Mouse (Mus musculus) liver, embryonic 11.5 days (tissue): Measurements from ENCODE around the gene Fbxw8. TPM values are rescaled to one million over a fixed set of nuclear protein-coding genes. Genes with fewer than 3 reads are reported as not detected.

ENCODE experiments used
- ATAC-seq: fragments of 200-750 bp; cut with Nextera tagmentation; replicated peaks from 2 replicates; pipeline ENCODE4 v1.8.0; 2017; ENCODE audit warnings: moderate number of reproducible peaks, mild to moderate bottlenecking, moderate TSS enrichment, moderate library complexity; ENCODE audit not compliant: low FRiP score
- DNase-seq: peaks from one replicate; pipeline ENCODE4 v3.0.0-alpha.2; 2017; ENCODE audit warnings: low spot score
- H3K27ac ChIP-seq: fragments of 300-500 bp; sonication (generic); 2 replicates; pipeline ENCODE4 v1.5.1; 2014; ENCODE audit warnings: mild to moderate bottlenecking, low read depth, low read length, control low read depth
- H3K27me3 ChIP-seq: fragments of 300-500 bp; sonication (generic); replicated peaks from 2 replicates; pipeline ENCODE4 v1.6.1; 2014; ENCODE audit warnings: low read length, mixed read lengths; ENCODE audit not compliant: control insufficient read depth, insufficient read depth
- H3K36me3 ChIP-seq: fragments of 300-500 bp; sonication (generic); 2 replicates; pipeline ENCODE4 v1.6.1; 2014; ENCODE audit warnings: mild to moderate bottlenecking, low read length, moderate library complexity, mixed read lengths; ENCODE audit not compliant: control insufficient read depth, insufficient read depth
- H3K4me1 ChIP-seq: fragments of 300-500 bp; sonication (generic); replicated peaks from 2 replicates; pipeline ENCODE4 v1.6.1; 2014; ENCODE audit warnings: low read length, mixed read lengths; ENCODE audit not compliant: control insufficient read depth, insufficient read depth
- H3K4me2 ChIP-seq: fragments of 300-500 bp; sonication (generic); 2 replicates; pipeline ENCODE4 v1.6.1; 2014; ENCODE audit warnings: mild to moderate bottlenecking, control low read depth, moderate library complexity
- H3K4me3 ChIP-seq: fragments of 300-500 bp; sonication (generic); 2 replicates; pipeline ENCODE4 v1.5.1; 2014; ENCODE audit warnings: low read depth, low read length, control low read depth
- H3K9ac ChIP-seq: fragments of 300-500 bp; sonication (generic); 2 replicates; pipeline ENCODE4 v1.6.1; 2014; ENCODE audit warnings: low read depth, low read length, control low read depth
- H3K9me3 ChIP-seq: fragments of 300-500 bp; sonication (generic); 2 replicates; pipeline ENCODE4 v1.6.1; 2016; ENCODE audit warnings: low read length, inconsistent platforms, mixed read lengths; ENCODE audit not compliant: control insufficient read depth
- WGBS: fragments of 180-500 bp; shearing (Covaris S2); extraction: QIAGEN DNeasy Blood & Tissue Kit; methylation state at CpG from one replicate; pipeline ENCODE4 v1.1.7; 2014; 5-methylcytosine and 5-hydroxymethylcytosine counted together
- polyA plus RNA-seq: library from polyadenylated mRNA; unstranded; fragments of >200 nt; fragmentation: Nextera tagmentation; extraction: Ambion mirVana; gene quantifications from 2 replicates; pipeline ENCODE4 v1.2.1, GENCODE M21; 2014

The Fbxw8 gene
- polyA plus RNA-seq, 1 experiment from 2014 or later = 17.0 TPM

DNA sequence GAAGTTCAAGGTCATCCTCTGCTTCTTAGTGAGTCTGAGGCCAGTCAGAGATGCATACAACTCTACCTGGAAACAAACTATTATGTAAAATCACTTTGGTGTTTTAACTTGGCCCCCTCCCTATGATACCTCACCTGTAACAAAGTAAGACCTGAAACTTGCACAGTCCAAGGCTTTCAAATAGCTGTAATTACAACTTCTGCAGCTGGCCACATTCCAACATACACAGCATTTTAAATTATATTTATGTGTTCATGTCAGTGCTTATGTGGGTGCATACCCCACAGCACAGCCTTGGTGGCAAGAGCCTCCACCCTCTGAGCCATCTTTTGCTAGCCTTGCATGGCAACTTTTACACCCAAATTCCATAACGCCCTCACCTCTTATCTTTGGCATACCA is 120.6 kb downstream of the Fbxw8 start:
- peaks cover 17% of the 10 kb centered on the region for H3K27me3 ChIP-seq
- WGBS = 76% methylated on average over 1 of the region's 1 CpGs
- H3K9me3 ChIP-seq = no peaks in the 10 kb centered on the region
- no peak for DNase-seq
- H3K4me2 ChIP-seq = no peak overlapping the region
- H3K4me3 ChIP-seq = no peak overlapping the region
- H3K27ac ChIP-seq = no peak overlapping the region
- no peak for ATAC-seq
- H3K36me3 ChIP-seq = no peaks in the 10 kb centered on the region
- H3K4me1 ChIP-seq = peaks cover 2% of the 10 kb centered on the region; the same call in 1 of the 2 replicates
- no peak overlapping the region for H3K9ac ChIP-seq

DNA sequence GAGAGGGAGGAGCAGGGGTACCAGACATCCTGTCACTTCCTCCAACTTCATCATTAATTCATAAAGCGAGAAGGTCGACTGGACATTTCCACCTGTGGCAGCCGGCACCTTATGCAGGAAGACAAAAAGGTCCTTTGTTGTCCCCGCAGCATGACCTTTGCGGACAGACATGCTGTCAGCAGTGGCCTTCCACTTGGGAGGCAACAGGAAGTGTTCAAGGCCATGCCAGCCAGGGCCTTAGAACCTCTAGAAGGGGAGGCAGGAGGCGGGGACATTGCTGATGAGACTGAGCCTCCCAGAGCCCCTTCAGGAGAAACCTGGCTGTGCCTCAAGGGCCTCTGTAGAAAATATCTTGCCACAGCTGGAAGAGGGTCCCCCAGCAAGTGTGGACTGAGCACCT is 121.5 kb downstream of the Fbxw8 start:
- 58% methylated on average over 6 of the region's 6 CpGs for WGBS
- H3K27me3 ChIP-seq = peaks cover 26% of the 10 kb centered on the region
- H3K27ac ChIP-seq = no peak overlapping the region
- no peak overlapping the region for H3K4me3 ChIP-seq
- peaks cover 9% of the 10 kb centered on the region for H3K4me1 ChIP-seq
- H3K36me3 ChIP-seq = no peaks in the 10 kb centered on the region
- H3K9ac ChIP-seq = no peak overlapping the region
- no peaks in the 10 kb centered on the region for H3K9me3 ChIP-seq
- DNase-seq (no peak), ATAC-seq (no peak)
- no peak overlapping the region for H3K4me2 ChIP-seq

DNA sequence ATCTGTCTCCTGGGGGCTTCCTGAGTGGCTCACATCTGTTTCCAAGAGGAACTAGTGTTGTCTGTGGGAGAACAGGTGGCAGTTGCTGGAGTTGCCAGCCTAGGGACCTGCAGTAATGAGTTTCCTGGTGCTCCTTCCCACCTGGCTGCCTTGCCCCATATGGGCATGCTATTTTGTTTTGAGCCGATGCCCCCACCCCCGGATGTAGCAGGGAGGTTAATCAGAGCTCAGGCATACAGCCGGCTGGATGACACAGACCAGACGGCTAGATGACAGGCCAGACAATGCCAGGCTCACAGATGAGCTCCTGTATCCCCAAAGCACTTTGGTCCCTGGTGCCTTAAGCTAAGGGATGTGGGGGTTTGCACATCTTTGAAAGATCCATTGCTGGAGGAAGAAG is 121.9 kb downstream of the Fbxw8 start:
- Histone ChIP-seq H3K36me3 (no peaks in the 10 kb centered on the region), H3K27me3 (peaks cover 30% of the 10 kb centered on the region), H3K4me3 (no peak overlapping the region), H3K4me2 (no peak overlapping the region), H3K27ac (no peak overlapping the region), H3K9me3 (no peaks in the 10 kb centered on the region), H3K9ac (no peak overlapping the region), H3K4me1 (peaks cover 13% of the 10 kb centered on the region)
- WGBS = 44% methylated on average over 4 of the region's 4 CpGs
- ATAC-seq = no peak
- DNase-seq = no peak

DNA sequence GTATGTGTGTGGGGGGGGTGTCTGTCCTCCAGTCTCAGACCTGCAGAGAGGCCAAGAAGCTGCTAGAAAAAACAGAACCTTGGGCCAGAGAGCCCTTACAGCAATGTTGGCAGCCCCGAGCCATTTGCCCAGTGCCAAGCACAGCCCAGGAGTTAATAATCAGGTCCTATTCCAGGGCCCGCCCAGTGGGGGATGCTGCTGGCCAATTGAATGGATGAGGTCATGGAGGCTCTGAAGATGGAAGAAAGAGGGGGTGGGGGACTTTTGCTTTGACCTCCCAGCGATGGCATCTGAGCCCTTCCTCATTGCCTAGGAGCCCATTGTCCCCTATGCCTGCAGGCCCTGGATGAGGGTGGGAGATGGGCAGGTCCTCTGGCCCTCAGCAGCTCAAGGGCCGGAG is 123.8 kb downstream of the Fbxw8 start:
- Histone ChIP-seq H3K4me3 (no peak overlapping the region), H3K27me3 (peaks cover 42% of the 10 kb centered on the region), H3K4me2 (no peak overlapping the region), H3K9me3 (no peaks in the 10 kb centered on the region), H3K36me3 (no peaks in the 10 kb centered on the region), H3K4me1 (peaks cover 24% of the 10 kb centered on the region), H3K9ac (no peak overlapping the region), H3K27ac (no peak overlapping the region)
- DNase-seq = no peak
- WGBS = 60% methylated on average over 4 of the region's 4 CpGs
- no peak for ATAC-seq

DNA sequence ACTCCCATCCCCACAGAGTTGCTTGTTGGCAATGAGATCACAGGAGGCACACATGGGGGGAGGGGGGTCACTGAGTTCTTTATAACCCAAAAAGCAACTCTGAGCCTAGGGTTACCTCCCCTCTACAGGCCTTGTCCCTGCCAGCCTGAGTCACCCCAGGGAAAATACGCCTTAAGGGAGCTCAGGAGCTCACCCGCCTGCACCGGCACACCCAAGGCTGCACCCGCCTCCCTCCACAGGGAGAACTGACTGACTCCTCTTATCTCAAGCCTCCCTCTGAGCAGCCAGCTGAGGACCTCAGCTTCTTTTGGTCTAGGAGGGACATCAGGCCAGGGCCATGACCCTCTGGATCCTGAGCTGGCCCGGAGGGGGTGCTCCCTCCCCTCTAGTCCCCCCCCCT is 124.2 kb downstream of the Fbxw8 start:
- ATAC-seq (no peak), DNase-seq (no peak)
- no peak overlapping the region for H3K4me2 ChIP-seq
- H3K9me3 ChIP-seq = no peaks in the 10 kb centered on the region
- peaks cover 24% of the 10 kb centered on the region for H3K4me1 ChIP-seq
- peaks cover 46% of the 10 kb centered on the region for H3K27me3 ChIP-seq
- no peaks in the 10 kb centered on the region for H3K36me3 ChIP-seq
- no peak overlapping the region for H3K9ac ChIP-seq
- 25% methylated on average over 5 of the region's 5 CpGs for WGBS
- no peak overlapping the region for H3K27ac ChIP-seq
- no peak overlapping the region for H3K4me3 ChIP-seq

DNA sequence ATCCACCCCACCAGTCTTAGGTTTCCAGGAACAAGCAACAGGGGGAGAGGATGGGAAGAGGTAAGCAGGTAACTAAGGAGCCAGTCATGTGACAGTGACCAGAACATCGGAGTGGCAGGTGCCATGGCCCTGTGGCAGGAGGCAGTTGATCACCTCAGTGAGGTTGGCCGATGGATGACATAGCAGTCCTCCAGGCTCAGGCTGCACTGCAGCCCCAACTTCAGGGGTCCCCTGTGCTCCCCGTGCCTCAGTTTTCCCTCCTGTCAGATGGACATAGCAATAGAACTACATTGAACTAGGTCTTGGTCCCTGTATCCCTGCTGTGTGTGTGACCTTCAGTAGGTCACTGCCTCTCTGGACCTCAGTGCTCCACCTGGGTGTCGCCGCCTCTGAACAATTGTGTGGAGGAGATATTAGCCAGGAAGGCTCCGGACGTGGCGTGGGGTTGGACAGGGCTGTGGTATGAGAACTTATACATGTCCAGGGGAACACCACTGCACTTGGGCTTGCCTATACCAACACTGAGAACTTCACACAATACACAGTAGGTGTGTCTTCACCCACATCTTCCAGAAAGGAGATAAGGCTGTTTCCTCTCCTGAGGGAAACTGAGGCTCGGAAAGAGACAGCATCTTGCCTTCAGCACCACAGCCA is 125.1 kb downstream of the Fbxw8 start:
- Histone ChIP-seq H3K4me2 (no peak overlapping the region), H3K9me3 (no peaks in the 10 kb centered on the region), H3K27ac (no peak overlapping the region), H3K36me3 (no peaks in the 10 kb centered on the region), H3K4me1 (peaks cover 24% of the 10 kb centered on the region), H3K4me3 (no peak overlapping the region), H3K9ac (no peak overlapping the region), H3K27me3 (peaks cover 56% of the 10 kb centered on the region)
- no peak for ATAC-seq
- no peak for DNase-seq
- 79% methylated on average over 9 of the region's 9 CpGs for WGBS

DNA sequence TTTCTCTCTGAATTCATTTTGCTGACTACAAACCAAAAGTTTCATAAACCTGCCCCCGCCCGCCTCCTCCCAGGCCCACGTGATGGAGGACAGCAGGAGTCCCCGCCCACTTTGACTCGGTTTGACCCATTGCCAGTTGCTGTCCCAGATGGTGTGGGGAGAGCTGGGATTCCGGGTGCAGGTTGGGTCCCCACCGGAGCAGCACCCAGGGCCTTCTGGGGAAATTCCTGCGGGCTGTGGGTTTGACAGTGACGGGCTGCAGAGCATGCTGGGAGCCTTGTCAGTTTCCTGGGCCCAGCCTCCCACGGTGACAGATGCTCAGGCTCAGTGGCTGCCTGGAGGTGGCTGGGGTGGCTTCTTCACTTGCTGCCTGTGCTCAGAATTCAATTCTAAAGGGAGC is 125.8 kb downstream of the Fbxw8 start:
- H3K27ac ChIP-seq = no peak overlapping the region
- peaks cover 56% of the 10 kb centered on the region for H3K27me3 ChIP-seq
- H3K9ac ChIP-seq = no peak overlapping the region
- H3K36me3 ChIP-seq = no peaks in the 10 kb centered on the region
- DNase-seq = peak; percentile 61
- H3K4me2 ChIP-seq = peak overlapping the region; percentile 93
- peaks cover 24% of the 10 kb centered on the region for H3K4me1 ChIP-seq
- H3K4me3 ChIP-seq = peak overlapping the region; percentile 60
- H3K9me3 ChIP-seq = no peaks in the 10 kb centered on the region
- ATAC-seq = no peak
- WGBS = 2% methylated on average over 10 of the region's 10 CpGs

DNA sequence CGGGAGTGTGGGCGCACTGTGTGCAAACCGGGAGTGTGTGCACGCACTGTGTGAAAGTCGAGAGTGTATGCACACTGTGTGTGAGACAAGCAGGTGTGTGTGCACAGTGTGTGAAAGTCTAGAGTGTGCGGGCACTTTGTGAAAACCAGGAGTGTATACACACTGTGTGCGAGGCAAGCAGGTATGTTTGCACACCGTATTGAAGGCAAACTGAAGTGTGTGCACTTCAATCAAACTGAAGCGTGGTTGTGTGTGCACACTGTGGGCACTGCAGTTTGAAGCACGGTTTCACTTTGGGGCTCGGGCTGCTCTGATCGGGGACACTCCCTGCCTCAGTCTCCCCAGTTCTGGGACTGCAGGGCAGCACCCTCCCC is 126.2 kb downstream of the Fbxw8 start:
- 6% methylated on average over 12 of the region's 12 CpGs for WGBS
- Histone ChIP-seq H3K9me3 (no peaks in the 10 kb centered on the region), H3K4me2 (peak overlapping the region; percentile 93), H3K4me1 (peaks cover 24% of the 10 kb centered on the region), H3K27me3 (peaks cover 56% of the 10 kb centered on the region), H3K9ac (no peak overlapping the region), H3K4me3 (peak overlapping the region; percentile 60), H3K27ac (no peak overlapping the region), H3K36me3 (no peaks in the 10 kb centered on the region)
- DNase-seq (no peak), ATAC-seq (no peak)

DNA sequence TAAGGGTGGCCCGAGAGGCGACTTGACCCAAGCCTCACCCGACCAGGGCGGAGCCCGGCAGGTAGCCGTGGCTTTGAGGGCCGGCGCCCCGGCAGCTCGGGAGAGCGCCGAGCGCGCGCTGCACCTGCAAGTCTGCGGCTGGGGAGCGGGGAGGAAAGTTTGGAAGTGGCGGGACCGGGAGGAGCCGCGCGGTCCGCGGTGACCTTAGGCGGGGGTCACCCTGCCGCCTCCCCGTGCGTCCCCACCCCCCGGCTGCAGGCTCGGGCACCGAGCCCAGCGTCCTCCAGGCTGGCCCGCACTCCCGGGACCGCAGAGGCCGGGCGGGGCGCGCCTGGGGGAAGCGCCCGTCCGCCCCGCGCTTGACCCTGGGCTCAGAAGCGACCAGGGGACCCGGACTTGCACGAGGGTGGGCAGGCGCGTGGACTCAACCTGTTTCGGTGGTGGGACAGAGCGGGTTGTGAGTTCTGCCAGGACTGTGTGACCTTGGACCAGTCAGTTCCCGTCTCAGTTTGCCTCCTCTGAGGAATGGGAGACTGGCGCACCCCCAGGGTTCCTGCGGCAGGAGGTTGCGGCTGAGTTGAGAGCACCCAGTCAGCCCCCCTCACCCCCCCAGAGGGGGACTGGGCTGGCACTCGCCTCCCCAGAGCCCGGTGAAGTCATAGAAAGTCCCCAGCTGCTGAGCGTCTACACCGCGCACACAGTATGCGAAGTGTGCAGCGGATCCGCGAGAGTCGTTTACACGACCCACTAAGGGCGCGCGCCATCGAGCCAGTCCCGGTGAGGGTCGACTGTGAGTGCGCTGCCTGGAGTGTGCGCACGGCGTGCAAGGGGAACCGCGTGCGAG is 126.9 kb downstream of the Fbxw8 start:
- H3K4me1 ChIP-seq = peaks cover 24% of the 10 kb centered on the region
- ATAC-seq (no peak; the same call in 1 of the 2 replicates), DNase-seq (no peak)
- H3K27me3 ChIP-seq = peaks cover 56% of the 10 kb centered on the region
- no peaks in the 10 kb centered on the region for H3K9me3 ChIP-seq
- H3K9ac ChIP-seq = no peak overlapping the region; the same call in 1 of the 2 replicates
- no peaks in the 10 kb centered on the region for H3K36me3 ChIP-seq
- WGBS = 1% methylated on average over 73 of the region's 79 CpGs
- peak overlapping the region; percentile 93 for H3K4me2 ChIP-seq
- H3K4me3 ChIP-seq = peak overlapping the region; percentile 60
- H3K27ac ChIP-seq = no peak overlapping the region
